Mouse (Mus musculus): ENCODE measurements around the gene Olfr167. TPM values are rescaled to one million over a fixed set of nuclear protein-coding genes. Genes with fewer than 3 reads are reported as not detected.

Olfr167 gene
- not detected for total RNA-seq (2023)

DNA sequence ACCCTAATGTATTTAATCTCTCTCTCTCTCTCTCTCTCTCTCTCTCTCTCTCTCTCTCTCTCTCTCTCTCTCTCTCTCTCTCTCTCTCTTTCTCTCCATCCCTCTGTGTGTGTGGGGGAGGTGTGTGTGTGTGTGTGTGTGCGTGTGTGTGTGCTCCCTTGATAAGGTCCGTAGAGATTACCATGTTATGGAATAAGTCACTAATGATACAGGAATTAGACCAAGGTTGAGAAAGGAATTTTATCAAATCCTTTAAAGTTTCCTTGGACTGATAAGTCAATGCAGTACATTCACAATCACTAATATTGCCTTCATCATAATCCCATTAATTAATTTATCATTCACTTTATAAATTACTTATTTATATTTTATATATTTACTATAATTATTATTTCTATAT is at the start of gene Olfr167:
Gene Olfr167, minus strand, starts transcription at position 101 of the 400 bp plus-strand sequence.

GRCm38 (mm10) chr16:19571709-19572108 is 49.6 kb upstream of the Olfr167 start, which contains the start of gene Olfr169:
Gene Olfr169, minus strand, starts transcription at chr16:19571809.

GRCm38 (mm10) chr16:19535455-19535854 is 13.4 kb upstream of the Olfr167 start, which contains the start of gene Olfr168:
Gene Olfr168, minus strand, starts transcription at chr16:19535555.

GRCm38 (mm10) chr16:19483394-19483793 is 38.7 kb downstream of the Olfr167 start, which contains the start of gene Olfr166:
Gene Olfr166, plus strand, starts transcription at chr16:19483694.

Other genes with a start within 250 kb of the Olfr167 start
- gene Olfr164, start 208.2 kb downstream of the Olfr167 start, total RNA-seq (2023) = not detected
- gene Olfr165, start 99.1 kb downstream of the Olfr167 start, total RNA-seq (2023) = not detected
- not detected for gene Olfr166, start 38.6 kb downstream of the Olfr167 start, total RNA-seq (2023)
- gene Olfr168, start 13.3 kb upstream of the Olfr167 start, total RNA-seq (2023) = not detected
- not detected for gene Olfr169, start 49.5 kb upstream of the Olfr167 start, total RNA-seq (2023)
- gene Olfr170, start 89.6 kb upstream of the Olfr167 start, total RNA-seq (2023) = not detected
- gene Olfr171, start 107.7 kb upstream of the Olfr167 start, total RNA-seq (2023) = not detected
- not detected for gene Lamp3, start 184.1 kb upstream of the Olfr167 start, total RNA-seq (2023)
- gene B3gnt5, start 237.9 kb upstream of the Olfr167 start, total RNA-seq (2023) = 20.6 TPM